Mouse (Mus musculus) adipocyte (in vitro differentiated cells): Measurements from ENCODE around the gene Gm20547.

Source experiments
- DNase-seq: peaks from one replicate; pipeline ENCODE4 v3.0.0-alpha.2; 2016; ENCODE audit warnings: low spot score

Gene Gm20547

DNA sequence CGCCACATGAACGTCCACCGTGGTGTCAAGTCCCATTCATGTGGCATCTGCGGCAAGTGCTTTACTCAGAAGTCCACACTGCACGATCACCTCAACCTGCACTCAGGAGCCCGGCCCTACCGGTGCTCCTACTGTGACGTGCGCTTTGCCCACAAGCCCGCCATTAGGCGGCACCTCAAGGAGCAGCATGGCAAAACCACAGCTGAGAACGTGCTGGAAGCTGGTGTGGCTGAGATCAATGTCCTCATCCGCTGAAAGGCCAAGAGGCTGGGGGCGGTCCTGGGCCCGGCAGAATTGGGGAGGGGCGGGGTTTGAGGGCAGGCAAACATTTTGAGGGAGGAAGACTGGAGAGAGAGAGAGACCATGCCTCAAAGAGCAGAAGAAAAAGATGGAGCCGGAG is 14.5 kb upstream of the Gm20547 start:
- no peak for DNase-seq

DNA sequence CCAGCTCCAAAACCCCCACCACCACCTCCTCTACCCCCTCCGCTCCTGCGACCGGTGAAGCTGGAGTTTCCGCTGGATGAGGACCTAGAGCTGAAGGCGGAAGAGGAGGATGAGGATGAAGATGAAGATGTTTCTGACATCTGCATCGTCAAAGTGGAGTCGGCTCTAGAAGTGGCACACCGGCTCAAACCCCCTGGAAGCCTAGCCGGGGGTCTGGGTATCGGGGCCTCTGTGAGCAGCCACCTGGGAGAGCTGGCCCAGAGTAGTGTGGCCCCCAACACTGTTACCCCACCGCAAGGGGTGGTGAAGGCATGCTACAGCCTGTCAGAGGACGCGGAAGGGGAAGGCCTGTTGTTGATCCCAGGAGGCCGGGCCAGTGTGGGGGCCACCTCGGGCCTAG is 13.9 kb upstream of the Gm20547 start:
- no peak for DNase-seq

DNA sequence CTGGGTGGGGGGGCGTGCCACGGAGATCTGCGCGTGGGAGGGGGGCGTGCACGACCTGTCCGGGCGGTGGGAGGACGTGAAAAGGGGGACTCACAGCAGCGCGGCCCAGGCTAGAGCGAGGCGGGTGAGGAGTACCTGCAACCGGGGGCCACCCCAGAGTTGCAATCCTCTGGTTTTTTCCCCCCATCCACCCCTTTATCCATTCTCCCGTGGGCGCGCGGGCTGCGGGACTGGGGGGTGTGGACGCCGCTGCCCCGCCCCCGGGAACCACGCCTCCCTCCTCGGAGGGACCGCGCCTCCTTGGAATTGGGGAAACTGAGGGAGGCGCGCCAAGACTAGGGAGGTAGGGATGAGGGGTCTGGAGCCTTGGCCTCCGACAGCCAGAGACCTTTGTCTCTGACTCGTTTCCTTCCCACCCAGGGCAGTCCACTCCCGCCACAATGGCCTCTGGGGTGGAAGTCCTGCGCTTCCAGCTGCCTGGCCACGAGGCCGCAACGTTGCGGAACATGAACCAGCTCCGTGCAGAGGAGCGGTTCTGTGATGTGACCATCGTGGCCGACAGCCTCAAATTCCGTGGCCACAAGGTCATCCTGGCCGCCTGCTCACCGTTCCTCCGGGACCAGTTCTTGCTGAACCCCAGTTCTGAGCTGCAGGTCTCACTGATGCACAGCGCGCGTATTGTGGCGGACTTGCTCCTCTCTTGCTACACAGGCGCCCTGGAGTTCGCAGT is 13.1 kb upstream of the Gm20547 start:
- DNase-seq = peak; percentile 43

DNA sequence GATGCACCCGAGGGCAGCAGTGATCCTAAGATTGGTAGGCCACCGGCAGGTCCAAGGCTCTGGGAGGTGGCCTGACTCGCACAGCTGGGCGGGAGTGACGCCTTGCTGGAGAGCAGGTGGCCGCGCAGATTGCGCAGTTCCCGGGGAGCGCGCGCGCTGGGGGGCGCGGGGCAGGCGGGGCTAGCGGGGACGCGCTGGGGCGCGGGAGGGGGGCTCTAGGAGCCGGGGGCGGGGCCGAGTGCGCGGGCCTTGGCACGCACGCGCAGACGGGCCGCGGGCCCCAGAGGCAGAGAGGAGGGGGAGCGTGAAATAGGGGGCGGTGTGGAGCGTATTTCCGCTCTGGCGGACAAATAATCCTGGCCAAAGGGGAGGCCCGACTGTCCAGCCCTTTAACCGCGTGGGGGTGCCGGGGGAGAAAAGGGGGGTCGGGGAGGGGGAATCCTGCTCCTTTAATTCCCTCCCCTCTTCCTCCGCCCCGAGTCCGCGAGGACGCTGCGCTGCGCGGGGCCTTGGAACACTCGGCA is 12.3 kb upstream of the Gm20547 start:
- peak; percentile 97 for DNase-seq

DNA sequence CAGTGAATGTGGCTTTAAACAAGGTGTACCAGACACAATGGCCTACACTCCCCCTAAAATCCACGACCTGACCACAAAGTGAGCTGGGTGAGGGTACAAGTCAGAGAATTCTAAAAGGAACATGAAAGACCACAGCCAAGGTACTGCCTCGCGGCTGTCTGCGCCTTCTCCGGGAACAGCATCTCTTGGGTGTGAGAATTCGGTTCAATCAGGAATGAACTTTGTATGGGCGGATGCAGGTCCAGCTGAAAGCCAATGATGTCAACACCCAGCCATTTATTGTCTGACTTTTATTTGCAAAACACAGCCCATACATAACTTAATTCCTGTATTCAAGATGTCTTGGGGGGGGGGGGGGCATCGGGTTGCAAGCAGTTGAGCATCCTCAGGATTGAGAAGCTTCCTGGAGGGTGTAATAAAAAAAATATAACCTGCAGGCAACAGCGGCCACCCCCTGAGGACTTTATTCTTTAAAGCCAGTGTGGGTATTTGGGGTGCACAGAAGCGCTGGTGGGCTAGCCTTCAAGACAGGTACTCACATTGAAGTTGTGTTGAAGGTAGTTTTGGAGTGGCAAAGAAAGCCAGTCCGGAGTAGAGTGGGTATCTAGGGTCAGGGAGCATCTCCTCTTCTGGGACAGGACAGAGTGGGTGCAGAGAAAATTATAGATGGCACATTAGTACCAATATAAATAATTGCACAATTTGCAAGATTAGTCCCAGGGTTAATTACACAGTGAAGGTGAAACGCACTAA is 11.4 kb upstream of the Gm20547 start:
- no peak for DNase-seq

DNA sequence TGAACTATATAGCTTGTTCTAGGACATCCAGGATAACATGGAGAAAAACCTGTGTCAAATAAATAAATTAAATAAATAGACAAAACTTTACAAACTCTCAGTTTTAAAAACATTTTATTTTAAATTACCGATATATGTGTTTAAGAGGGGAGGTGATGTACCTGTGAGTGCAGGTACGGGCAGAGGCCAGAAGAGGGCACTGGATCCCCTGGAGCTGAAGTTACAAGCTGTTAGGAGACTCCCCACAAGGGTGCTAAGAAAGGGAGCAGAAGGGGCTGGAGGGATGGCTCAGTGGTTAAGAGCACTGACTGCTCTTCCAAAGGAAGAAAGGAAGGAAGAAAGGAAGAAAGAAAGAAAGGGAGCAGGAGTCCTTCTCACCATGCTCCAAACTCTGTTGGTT is 9.5 kb upstream of the Gm20547 start:
- DNase-seq = no peak

DNA sequence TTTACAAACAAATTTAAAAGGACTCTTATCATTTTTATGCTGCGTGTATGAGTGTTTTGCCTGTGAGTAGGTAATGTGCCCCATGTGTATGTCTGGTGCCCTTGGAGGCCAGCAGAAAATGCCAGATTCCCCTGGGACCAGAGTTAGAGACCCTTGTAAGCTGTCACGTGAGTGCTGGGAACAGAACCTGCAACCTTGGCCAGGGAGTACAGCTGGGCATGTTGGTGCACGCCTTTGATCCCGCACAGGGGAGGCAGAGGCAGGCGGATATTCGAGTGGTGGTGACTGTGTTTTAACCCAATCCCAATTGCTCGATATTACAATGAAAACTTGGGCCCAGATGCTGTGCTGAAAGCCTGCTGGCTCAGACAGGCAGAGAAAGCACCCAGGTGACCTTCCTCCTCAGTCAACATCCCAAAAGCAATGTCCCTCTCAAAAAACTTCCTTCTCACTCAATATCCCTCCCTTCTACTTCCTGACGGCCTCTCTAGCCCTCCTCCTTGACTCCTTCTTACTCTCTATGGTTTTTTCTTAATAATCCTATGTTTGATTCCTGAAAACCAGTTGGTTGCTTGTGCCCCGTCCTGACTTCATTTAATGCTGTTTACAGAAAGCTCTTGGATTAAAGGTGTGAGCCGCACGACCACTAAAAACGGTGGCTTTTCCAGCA is 8.4 kb upstream of the Gm20547 start:
- no peak for DNase-seq

DNA sequence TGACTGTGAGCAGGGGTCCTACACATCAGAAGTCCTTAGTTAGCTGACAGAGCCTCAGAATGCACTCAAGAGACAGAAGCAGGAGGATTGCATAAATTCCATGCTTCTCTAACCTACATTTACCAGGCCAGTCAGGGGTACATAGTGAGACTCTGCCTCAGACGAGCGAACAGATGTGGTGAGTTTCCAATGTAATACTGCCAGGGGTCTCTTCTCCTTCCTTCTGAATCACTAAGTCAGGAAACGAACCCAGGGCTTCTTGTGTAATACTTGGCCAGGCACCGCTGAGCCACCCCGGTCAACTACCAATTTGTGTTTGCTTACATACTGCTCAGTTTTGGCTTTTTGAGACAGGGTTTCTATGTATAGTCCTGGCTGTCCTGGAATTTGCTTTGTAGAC is 6.1 kb upstream of the Gm20547 start:
- no peak for DNase-seq

DNA sequence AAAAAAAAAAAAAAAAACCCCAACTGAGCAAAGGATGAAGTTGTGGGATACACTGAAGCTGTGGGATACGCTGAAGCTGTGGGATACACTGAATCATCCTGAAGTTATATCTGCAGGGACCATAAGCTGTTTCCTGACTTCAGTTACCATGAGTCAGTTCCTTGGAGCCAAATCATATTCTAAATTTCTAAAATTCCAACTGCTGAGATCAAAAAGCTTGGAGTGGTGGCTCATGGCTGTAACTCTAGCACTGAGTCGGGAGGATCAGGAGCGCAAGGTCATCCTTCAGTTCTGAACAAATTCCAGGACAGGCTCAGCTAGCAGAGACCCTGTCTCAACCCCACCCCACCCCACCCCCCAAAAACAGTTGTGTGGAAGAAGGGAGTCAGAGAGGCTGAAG is 3.8 kb upstream of the Gm20547 start:
- no peak for DNase-seq

DNA sequence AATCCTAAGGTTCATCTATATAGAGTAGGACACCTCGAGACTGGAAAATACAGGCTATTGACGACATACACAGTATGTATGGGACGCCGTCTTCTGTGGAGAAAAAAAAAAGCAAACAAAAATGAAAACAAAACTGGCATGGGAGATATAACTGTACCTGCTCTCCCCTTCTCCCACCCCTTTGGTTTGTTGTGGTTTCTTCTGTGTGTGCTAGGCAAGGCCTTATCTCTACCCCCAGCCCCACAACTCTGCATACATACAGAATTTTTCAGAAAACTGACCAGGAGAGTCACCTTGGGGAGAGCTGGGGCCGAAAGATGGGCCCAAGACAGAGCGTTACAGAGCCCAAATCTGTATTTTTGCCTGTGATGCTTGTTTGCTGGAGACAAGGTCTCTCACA is 2.9 kb upstream of the Gm20547 start:
- no peak for DNase-seq

DNA sequence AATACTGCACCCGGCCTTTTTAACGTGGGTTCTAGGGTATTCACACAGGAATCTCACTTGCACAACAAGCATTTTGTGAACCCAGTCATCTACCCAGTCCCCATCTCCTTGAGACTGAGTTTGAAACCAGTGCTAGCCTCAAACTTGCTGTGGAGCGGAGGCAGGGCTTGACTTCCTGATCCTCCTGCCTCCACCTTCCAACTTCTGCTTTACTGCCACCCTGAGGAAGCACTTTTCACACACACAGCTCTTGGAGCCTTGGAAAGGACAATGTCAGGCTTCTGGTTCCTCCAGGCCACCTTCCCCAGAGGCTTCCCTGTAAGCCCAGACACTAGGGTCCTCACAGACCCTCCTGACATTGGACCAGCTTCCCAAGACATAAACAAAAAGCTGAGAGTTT is 1.5 kb upstream of the Gm20547 start:
- DNase-seq = peak; percentile 45

DNA sequence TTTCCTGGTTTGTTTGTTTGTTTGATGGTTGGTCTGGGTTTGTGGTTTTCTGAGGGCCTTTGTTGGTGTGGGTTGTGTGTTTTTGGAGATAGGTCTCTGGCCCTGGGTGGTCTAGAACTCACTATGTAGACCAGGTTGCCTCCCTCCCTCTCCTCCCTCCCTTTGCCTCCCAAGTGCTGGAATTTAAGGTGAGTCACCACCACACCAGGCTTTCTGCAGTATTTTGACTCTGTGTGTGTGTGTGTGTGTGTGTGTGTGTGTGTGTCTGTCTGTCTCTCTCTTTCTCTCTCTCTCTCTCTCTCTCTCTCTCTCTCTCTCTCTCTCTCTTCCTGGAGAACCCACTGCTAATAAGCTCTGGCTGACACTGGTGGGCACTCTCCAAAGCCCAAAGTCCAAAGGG is 676 bp downstream of the Gm20547 start:
- DNase-seq = no peak

DNA sequence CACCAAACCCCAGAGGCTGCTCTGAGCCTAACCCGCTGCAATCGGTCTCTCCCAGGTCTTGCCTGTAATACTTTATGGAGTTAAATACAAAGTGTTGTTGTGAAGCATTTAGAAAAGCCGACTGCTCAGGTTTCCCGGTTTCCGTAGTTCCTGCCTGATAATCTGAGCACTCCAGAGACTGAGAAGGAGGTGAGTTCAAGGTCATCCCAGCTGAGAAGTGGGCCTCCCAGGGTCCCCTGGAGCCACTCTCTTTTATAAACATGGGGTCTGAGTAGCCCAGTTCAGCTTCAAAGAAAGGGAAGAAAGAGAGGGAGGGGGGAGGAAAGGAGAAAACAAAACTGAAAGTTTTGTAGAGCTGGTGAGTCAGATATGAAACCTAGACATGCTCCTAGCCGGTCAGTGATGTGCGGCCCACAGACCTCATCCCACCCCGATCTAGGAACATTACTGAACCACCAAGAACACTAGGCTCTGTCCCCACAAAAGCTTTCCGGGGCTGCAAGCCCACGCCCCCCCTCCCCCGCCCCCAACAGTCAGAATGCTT is 2.4 kb downstream of the Gm20547 start, which contains the start of gene Zbtb12:
Gene Zbtb12 (plus strand): TSS at position 148 of the 544 bp plus-strand sequence.
- no peak for DNase-seq

DNA sequence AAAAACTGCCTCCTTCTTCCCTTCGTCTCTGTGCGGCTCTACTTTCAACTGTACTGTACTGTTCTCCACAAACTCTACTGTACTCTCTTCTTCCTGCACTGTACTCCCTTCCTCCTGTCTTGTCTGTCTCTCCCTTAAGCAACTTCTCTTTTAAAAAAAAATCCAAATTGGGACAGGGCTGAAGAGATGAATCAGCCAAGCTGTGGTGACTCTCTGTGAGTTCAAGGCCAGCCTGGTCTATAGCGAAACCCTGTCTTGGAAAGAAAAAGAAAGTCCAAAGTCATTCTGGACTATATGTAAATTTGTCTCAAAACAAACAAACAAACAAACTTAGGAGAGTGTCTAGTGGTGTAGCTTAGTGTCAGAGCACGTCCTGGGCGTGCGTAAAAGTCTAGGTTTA is 7.5 kb downstream of the Gm20547 start:
- no peak for DNase-seq

DNA sequence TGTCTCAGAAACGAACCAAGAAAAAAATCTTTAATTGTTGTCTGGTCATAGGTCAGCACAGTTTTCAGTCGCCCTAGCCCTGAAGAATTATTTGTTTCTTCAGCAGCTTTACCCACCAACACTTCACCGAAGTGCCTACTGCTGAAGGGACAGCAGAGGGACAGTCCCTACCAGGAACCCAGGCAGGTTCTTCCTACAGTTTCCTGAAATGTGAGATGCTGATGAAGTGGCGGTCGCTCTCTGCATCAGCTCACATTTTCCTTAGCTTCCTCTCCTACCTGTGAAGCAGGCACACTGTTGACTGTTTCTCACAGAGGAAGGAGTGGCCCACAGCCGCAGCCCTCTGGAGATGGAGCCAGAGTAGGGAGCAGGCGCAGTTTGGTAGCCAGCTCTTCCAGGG is 15.9 kb downstream of the Gm20547 start:
- no peak for DNase-seq

DNA sequence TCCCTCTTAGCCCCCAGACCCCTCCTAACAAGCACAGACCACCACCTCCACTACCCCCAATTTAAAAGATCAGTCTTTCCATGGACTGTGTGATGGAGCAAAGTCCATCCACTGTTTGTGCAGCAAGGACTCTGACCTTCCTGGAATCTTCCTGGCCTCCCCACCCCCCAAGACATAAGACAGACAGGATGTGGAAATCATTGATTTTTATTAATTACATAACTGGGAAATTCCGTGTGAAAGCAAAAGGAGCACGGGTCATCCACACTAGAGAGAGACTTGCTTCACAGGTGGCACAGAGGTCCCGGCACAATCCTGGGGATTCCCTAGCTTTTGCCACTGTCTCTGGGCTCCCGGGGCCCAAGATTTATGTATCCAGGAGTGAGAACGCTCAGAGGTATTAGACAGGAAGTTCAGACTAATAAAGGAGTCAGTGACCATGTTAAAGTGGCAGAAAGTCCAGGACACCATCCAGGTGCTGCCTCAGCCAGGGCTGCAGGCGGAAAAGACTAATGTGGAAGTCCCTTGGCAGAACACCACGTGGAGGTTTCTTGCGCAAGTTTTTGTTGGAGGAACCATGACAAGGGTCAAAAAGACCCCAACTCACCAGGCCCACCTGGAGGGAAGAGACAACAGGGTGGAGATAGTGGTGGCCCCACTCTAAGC is 19.3 kb downstream of the Gm20547 start, which contains the start of gene Cfb:
Gene Cfb (minus strand): TSS at position 103 of the 666 bp plus-strand sequence.
- peak; percentile 50 for DNase-seq

DNA sequence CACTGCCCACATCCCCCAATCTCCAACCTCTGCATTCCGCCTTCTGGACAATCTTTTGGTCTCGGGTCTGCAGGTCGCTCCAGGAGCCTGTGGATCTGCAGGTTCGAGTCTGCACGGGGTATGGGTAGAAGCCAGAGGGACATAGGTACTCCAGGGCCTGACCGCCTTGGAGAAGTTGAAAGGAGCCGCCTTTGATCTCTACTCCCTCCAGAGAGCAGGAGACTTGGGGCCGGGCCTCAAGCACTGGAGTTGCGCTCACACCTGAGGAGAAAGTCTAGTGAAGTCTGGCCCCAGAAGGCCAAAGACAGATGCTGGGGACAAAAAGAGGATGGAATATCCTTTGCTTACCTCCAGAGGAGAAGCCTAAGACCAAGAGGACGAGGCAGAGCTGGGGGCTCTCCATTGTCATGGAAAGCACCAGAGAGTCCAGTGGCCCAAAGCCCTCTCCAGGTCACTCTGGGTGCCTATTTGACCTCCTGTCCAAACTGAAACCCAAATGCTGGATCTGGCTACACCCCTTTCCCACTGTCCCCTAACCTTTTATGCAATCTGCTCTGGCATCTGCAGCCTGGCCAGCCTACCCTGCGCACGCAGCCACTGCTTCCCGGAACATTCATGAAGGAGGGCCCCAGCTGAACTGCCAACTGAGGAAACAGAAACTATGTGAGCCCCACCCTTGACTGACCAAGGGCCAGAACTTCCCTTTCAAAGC is 20.0 kb downstream of the Gm20547 start:
- peak; percentile 36 for DNase-seq

DNA sequence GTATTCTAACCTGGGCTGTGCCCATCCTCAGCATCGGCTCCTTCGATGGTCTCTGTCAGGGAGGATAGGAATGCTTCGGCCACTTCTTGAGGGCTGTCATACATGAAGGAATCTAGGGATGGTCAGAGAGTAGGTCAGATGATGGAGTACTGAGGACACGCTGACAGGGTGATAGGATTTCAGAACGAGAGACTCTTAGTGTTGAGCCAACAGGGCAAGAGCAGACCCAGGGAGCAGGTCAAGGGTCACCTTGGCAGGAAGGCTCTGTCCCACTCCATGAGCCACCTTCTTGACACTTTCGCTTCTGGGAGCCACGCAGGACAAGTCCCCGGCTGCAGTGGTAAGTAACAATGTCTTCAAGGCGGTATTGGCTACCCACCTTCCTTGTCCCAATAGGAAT is 21.3 kb downstream of the Gm20547 start:
- DNase-seq = no peak

DNA sequence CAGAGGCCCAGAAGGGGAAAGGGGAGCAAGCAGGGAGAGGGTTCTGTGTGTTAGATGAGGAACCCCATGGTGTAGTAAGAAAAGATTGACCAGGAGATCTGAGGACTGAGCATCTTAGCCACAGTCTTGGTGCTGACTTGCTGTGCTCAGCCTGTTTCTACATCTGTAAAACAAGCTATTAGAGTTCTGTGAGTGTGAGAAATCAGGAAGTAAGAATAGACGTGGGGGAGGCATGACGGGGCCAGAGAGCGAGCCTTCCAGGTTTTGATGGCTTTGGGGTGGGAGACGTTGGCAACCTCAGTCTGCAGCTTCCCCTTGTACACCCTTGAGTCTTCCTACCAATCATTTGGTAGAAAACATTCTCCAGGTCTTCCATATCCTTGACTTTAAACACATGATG is 23.2 kb downstream of the Gm20547 start:
- DNase-seq = no peak

DNA sequence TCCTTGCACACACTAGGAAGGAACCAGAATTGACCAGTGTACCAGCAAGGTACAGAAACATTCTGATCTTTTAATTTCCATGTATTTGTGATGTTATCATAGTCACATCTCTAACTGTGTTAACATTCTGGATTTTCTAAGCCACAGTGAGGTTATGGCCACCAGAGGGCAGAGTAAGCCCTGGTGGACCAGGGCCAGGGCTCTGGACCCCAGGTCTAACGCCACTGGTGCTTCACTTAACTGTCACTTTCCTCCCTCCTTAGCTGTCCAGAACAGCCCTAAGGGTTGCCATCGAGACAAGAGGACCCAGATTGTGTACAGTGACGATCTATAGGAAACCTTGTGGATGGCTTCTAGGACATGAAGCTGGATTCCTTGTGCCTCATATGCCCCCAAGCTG is 26.0 kb downstream of the Gm20547 start:
- DNase-seq = peak; percentile 50

DNA sequence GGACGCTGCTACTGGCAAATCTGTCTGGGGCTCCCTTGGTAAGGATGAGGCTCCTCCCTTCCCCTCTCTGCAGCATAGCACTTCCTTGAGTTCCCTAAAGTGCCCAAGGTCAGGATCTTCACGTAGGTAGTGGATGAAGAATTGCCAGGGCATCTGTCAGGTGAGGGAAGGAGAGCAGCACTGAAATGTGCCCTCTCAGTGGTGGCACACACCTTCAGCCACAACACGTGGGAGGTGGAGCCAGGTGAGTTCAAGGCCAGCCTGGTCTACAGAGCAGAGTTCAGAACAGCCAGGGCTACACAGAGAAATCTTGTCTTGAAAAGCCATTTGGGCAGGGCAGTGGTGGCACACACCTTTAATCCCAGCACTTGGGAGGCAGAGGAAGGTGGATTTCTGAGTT is 27.1 kb downstream of the Gm20547 start:
- no peak for DNase-seq
